Mouse (Mus musculus): Measurements from ENCODE around the gene Ddx39. TPM values are rescaled to one million over a fixed set of nuclear protein-coding genes. Genes with fewer than 3 reads are reported as not detected.

The Ddx39 gene
- polyA plus RNA-seq, 1 experiment from 2014 or later = 185 TPM

DNA sequence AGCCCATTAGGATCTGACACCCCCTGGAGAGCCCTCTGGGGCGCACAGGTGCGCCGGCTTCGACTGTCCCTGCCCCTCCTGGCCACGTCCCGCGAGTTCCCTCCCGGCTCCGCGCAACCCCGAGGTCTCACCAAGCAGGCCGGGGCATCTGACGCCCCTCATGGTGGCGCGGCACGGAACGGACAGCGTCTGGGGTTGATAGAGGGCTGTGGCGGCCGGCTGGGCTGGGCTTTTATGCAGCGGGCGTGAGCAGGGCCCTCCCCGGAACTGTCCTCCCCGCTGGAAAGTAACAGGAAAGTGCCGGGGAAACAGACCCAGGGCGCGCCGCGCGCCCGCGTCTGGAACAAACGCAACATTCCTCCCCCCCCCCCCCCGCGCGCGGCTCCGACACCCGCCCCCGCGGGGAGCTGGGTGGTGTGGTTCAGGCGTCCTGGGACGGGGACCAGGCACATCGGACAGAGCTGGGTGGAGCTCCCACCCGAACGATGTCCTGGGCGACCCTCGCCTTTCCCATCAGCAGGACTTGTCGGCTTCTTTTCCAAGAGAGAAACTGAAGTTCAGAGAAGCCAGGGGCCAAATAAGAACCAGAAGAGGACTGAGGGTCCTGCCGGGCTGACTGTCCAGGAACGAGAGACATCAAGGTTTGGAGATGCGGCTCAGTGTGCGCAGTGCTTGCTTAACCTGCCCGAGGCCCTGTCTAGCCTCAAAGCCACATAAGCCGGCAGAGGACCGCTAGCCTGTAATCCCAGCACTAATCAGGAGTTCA is 26.2 kb downstream of the Ddx39 start, which contains the start of gene Adgre5:
Gene Adgre5 (minus strand): TSS at position 351 of the 766 bp plus-strand sequence.
- Histone ChIP-seq H3K4me3 (replicated peaks) (peak within 1 kb of the TSS; percentile 48), H3K9me3 (peaks cover 6% of the 10 kb centered on the region; the same call in 1 of the 2 replicates), H3K27me3 (peaks cover 62% of the 10 kb centered on the region), H3K4me1 (peaks cover 15% of the 10 kb centered on the region), H3K9ac (peak within 1 kb of the TSS; percentile 51), H3K4me2 (peak within 1 kb of the TSS; percentile 86), H3K27ac (no peak within 1 kb of the TSS), H3K36me3 (replicated peaks) (no peaks in the 10 kb centered on the region)
- WGBS = under 1% methylated on average over 51 of the region's 56 CpGs
- ATAC-seq (ENCODE audit: low FRiP score) = peak; percentile 64; the same call in 1 of the 2 replicates

DNA sequence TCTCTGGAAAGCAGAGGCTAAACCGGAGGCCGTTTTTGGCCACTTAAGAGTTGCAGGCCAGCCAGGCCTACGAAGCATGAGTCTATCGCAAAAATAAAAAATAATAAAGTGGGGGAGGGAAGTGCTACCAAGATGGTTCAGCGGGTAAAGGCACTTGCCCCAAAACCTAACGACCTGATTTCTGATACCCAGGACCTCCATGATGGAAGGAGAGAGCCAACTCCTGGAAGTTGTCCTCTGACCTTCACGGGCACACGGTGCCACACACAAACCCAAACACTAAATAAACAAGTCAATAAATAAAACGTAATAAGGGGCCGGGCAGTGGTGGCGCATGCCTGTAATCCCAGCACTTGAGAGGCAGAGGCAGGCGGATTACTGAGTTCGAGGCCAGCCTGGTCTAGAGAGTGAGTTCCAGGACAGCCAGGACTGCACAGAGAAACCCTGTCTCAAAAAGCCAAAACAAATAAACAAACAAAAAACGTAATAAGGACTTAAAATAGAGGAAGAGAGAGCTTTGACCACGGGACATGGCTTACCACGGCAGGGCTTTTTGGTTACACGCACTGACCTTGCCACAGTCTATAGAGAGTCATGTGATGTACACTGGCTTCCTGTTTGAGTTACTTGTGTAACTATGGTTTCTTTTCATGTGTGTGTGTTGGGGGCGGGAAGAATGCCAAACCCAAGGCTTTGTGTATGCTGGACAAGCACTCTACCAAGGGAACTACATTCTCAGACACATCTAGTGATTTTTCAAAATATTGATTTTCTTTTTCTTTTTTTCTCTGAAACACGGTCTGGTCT is 27.1 kb downstream of the Ddx39 start:
- peaks cover 68% of the 10 kb centered on the region for H3K27me3 ChIP-seq
- H3K9me3 ChIP-seq = peaks cover 5% of the 10 kb centered on the region; the same call in 1 of the 2 replicates
- ATAC-seq (ENCODE audit: low FRiP score) = no peak

DNA sequence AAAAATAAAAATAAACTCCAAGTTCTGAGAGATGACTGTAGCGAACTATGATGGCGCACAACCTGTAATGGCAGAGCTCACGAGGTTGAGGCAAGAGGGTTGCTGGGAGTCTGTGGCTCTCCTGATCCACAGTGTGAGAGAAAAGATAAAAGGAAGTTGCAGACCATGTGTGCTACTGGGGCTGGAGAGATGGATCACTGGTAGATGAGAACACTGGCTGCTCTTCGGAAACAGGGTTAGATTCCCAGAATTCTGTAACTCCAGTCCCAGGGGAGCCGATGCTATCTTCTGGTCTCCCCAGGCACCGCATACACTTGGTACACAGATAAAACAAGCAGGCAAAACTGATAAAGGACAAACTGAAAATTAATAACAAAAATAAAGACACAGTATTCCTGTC is 28.0 kb downstream of the Ddx39 start:
- Histone ChIP-seq H3K9me3 (no peaks in the 10 kb centered on the region), H3K36me3 (replicated peaks) (no peaks in the 10 kb centered on the region), H3K9ac (no peak overlapping the region), H3K4me2 (no peak overlapping the region), H3K27ac (no peak overlapping the region), H3K4me3 (replicated peaks) (no peak overlapping the region), H3K4me1 (peaks cover 18% of the 10 kb centered on the region), H3K27me3 (peaks cover 75% of the 10 kb centered on the region)
- 91% methylated on average over 6 of the region's 6 CpGs for WGBS
- no peak for ATAC-seq (ENCODE audit: low FRiP score)

More for the DNA sequence above, 27.1 kb downstream of the Ddx39 start:
- Histone ChIP-seq H3K4me3 (replicated peaks) (no peak overlapping the region; the same call in 1 of the 2 replicates), H3K4me1 (peaks cover 15% of the 10 kb centered on the region), H3K36me3 (replicated peaks) (no peaks in the 10 kb centered on the region), H3K4me2 (peak overlapping the region; percentile 86; the same call in 1 of the 2 replicates), H3K27ac (no peak overlapping the region), H3K9ac (no peak overlapping the region)
- 75% methylated on average over 19 of the region's 19 CpGs for WGBS

- Histone ChIP-seq H3K4me2 (no peak overlapping the region), H3K4me3 (replicated peaks) (no peak overlapping the region), H3K9ac (no peak overlapping the region), H3K4me1 (peaks cover 25% of the 10 kb centered on the region), H3K27me3 (peaks cover 81% of the 10 kb centered on the region), H3K36me3 (replicated peaks) (no peaks in the 10 kb centered on the region), H3K27ac (no peak overlapping the region), H3K9me3 (no peaks in the 10 kb centered on the region)
- WGBS = 81% methylated on average over 4 of the region's 4 CpGs
- no peak for ATAC-seq (ENCODE audit: low FRiP score)
Measured at GRCm38 (mm10) chr8:83744070-83744469, 29.1 kb downstream of the Ddx39 start.

- 3% methylated on average over 28 of the region's 28 CpGs for WGBS
- Histone ChIP-seq H3K4me1 (peaks cover 29% of the 10 kb centered on the region), H3K36me3 (replicated peaks) (no peaks in the 10 kb centered on the region), H3K4me2 (peak overlapping the region; percentile 68), H3K27me3 (peaks cover 50% of the 10 kb centered on the region), H3K9ac (peak overlapping the region; percentile 44), H3K27ac (0 out of 2 replicates have a peak overlapping the region, but pooled peaks have one; percentile 47), H3K9me3 (no peaks in the 10 kb centered on the region), H3K4me3 (replicated peaks) (peak overlapping the region; percentile 35)
- peak; percentile 71 for ATAC-seq (ENCODE audit: low FRiP score)
Measured at GRCm38 (mm10) chr8:83747661-83748346, 32.8 kb downstream of the Ddx39 start.

- peaks cover 29% of the 10 kb centered on the region for H3K4me1 ChIP-seq
- peaks cover 46% of the 10 kb centered on the region for H3K27me3 ChIP-seq
- H3K36me3 ChIP-seq (replicated peaks) = no peaks in the 10 kb centered on the region
- H3K9me3 ChIP-seq = no peaks in the 10 kb centered on the region
- no peak overlapping the region for H3K4me2 ChIP-seq
- 58% methylated on average over 3 of the region's 3 CpGs for WGBS
- H3K4me3 ChIP-seq (replicated peaks) = no peak overlapping the region
- ATAC-seq (ENCODE audit: low FRiP score) = no peak
- no peak overlapping the region for H3K9ac ChIP-seq
- no peak overlapping the region for H3K27ac ChIP-seq
Measured at GRCm38 (mm10) chr8:83748708-83749107, 33.7 kb downstream of the Ddx39 start.

GRCm38 (mm10) chr8:83749265-83749664 is 34.3 kb downstream of the Ddx39 start:
- no peak for ATAC-seq (ENCODE audit: low FRiP score)
- peaks cover 42% of the 10 kb centered on the region for H3K27me3 ChIP-seq
- no peak overlapping the region for H3K4me3 ChIP-seq (replicated peaks)
- no peak overlapping the region for H3K27ac ChIP-seq
- H3K9ac ChIP-seq = no peak overlapping the region
- WGBS = 85% methylated on average over 9 of the region's 9 CpGs
- H3K4me2 ChIP-seq = no peak overlapping the region
- H3K4me1 ChIP-seq = peaks cover 29% of the 10 kb centered on the region
- no peaks in the 10 kb centered on the region for H3K9me3 ChIP-seq
- no peaks in the 10 kb centered on the region for H3K36me3 ChIP-seq (replicated peaks)

DNA sequence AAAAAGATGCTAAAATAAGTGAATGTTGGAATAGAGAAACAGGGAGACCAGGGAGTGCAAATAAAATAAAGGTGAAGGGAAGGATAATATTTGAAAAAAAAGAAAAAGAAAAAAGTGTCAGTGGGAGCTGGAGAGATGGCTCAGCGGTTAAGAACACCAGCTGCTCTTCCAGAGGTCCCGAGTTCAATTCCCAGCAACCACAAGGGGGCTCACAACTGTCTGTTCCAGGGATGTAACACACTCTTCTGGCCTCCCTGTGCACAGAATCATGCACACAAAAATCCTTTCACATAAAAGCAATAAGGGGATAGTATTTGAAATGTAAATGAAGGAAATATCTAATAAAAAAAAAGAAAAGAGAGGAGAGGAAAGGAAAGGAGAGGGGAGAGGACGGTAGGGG is 39.2 kb downstream of the Ddx39 start:
- no peaks in the 10 kb centered on the region for H3K9me3 ChIP-seq
- no peak overlapping the region for H3K27ac ChIP-seq
- H3K27me3 ChIP-seq = peaks cover 4% of the 10 kb centered on the region
- no peak overlapping the region for H3K9ac ChIP-seq
- peaks cover 16% of the 10 kb centered on the region for H3K4me1 ChIP-seq
- H3K4me2 ChIP-seq = no peak overlapping the region
- no peak overlapping the region for H3K4me3 ChIP-seq (replicated peaks)
- 45% methylated on average over 3 of the region's 3 CpGs for WGBS
- no peaks in the 10 kb centered on the region for H3K36me3 ChIP-seq (replicated peaks)
- no peak for ATAC-seq (ENCODE audit: low FRiP score)

- no peak for ATAC-seq (ENCODE audit: low FRiP score)
- no peak overlapping the region for H3K4me3 ChIP-seq (replicated peaks)
- whole genome bisulfite sequencing = 97% methylated on average over 3 of the region's 3 CpGs
Measured at GRCm38 (mm10) chr8:83756273-83756672, 41.3 kb downstream of the Ddx39 start.

GRCm38 (mm10) chr8:83757084-83757607 is 42.2 kb downstream of the Ddx39 start:
- Histone ChIP-seq H3K27me3 (no peaks in the 10 kb centered on the region; the same call in 1 of the 2 replicates), H3K36me3 (replicated peaks) (no peaks in the 10 kb centered on the region), H3K27ac (no peak overlapping the region), H3K4me3 (replicated peaks) (no peak overlapping the region), H3K9me3 (no peaks in the 10 kb centered on the region), H3K4me1 (peaks cover 5% of the 10 kb centered on the region), H3K9ac (no peak overlapping the region), H3K4me2 (no peak overlapping the region)
- no peak for ATAC-seq (ENCODE audit: low FRiP score)
- 85% methylated on average over 6 of the region's 6 CpGs for WGBS

More at GRCm38 (mm10) chr8:83756273-83756672, 41.3 kb downstream of the Ddx39 start:
- Histone ChIP-seq H3K9me3 (no peaks in the 10 kb centered on the region), H3K36me3 (replicated peaks) (no peaks in the 10 kb centered on the region), H3K4me2 (no peak overlapping the region), H3K27me3 (no peaks in the 10 kb centered on the region; the same call in 1 of the 2 replicates), H3K27ac (no peak overlapping the region), H3K4me1 (peaks cover 13% of the 10 kb centered on the region), H3K9ac (no peak overlapping the region)

DNA sequence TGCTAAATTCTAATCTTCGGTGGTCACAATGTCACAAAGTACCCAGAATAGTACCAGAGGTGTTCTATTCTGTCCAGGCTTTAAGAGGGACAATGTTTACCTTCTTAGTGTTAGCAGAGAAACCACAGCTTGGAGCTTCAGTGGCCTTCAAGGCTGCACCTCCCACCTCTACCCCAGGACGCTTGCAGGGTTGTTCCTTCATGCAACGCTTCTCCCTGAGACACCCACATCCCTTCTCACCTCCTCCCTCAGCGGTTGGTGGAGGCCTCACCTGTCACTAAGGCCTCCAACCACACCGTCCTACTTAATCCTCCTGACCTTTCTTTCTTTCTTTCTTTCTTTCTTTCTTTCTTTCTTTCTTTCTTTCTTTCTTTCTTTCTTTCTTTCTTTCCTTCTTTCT is 43.3 kb downstream of the Ddx39 start:
- no peak for ATAC-seq (ENCODE audit: low FRiP score)
- WGBS = 65% methylated on average over 5 of the region's 5 CpGs
- Histone ChIP-seq H3K4me1 (no peaks in the 10 kb centered on the region), H3K27ac (no peak overlapping the region), H3K4me2 (no peak overlapping the region), H3K4me3 (replicated peaks) (no peak overlapping the region), H3K36me3 (replicated peaks) (no peaks in the 10 kb centered on the region), H3K27me3 (no peaks in the 10 kb centered on the region; the same call in 1 of the 2 replicates), H3K9ac (no peak overlapping the region), H3K9me3 (no peaks in the 10 kb centered on the region)

Measured in forebrain, embryonic 12.5 days (tissue).